8 mouse cellular contexts compared by ENCODE assay signal in the genomic region with DNA sequence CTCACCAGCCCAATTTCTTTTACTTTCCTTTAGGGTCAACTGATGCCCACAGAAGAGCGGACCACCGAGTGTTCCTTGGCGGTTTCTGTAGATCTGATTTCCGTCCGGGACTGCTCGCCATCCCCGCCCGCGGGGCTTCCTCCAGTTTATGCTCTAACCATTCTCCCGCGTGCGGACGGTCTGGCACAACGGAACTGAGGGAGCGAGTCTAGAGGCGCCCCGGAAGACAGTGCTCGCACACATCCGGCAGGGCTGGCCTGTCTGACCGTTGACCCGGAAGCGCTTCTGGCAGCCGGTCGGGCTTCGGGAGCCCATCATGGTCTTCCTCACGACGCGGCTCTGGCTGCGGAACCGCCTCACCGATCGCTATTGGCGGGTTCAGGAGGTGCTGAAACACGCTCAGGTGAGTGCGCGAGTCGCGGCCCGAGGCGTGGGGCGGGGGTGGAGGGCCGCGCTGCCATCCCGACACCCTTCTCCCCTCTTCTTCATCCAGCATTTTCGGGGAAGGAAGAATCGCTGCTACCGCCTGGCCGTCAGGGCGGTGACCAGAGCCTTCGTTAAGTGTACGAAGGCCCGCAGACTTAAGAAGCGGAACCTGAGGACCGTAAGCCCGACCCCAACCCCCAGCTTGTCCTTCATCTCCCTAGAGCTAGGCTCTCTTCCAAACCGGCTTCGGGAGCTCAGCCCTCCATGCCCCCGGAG. TPM values are rescaled to one million over a fixed set of nuclear protein-coding genes. Genes with fewer than 3 reads are reported as not detected.
DNase-seq lines count a peak whose midpoint lies in the region; ATAC-seq and TF ChIP-seq lines count a peak whose summit lies in the region.

No protein-coding gene starts in this region.

- no peak for TF ChIP-seq CTCF in cortical plate, adult 2 months (IDR thresholded peaks at IDR 0.05; ENCODE audit: extremely low read depth, insufficient read depth, low read length)

- peak; percentile 98 for DNase-seq in gastrocnemius, postnatal 10 days
- peak; percentile 94 to 98 for DNase-seq in left cerebral cortex, postnatal 10 days (ENCODE audit: extremely low spot score in 1 of 2, low spot score in 2 of 2)
- DNase-seq in right cerebral cortex, postnatal 25 days = peak; percentile 94
- DNase-seq in urinary bladder, postnatal 4 days (ENCODE audit: low spot score in 2 of 2) = peak; percentile 94 to 98

- intact Hi-C loops in left cerebral cortex, postnatal 10 days (cut with DNase I) = no loop called here

- peak; percentile 90 for ATAC-seq in activated CD4-positive, CD25-positive, alpha-beta regulatory T cell, adult 4 months
- peak; percentile 94 for ATAC-seq in inflammation-experienced regulatory T-cells, adult 6 months
- peak; percentile 95 for ATAC-seq in megakaryocyte-erythroid progenitor cell, adult 5-6 weeks (replicated peaks; ENCODE audit: low FRiP score, low TSS enrichment, poor library complexity, severe bottlenecking)

- H3K4me1 ChIP-seq in cortical plate, adult 2 months (ENCODE audit: control insufficient read depth, insufficient read depth, low read length) = peaks cover 3% of the 10 kb centered on the region; the same call in 1 of the 2 replicates

- H3K4me3 ChIP-seq in cortical plate, adult 2 months (ENCODE audit: insufficient read depth, low read length) = peak overlapping the region; percentile 96

- H3K27ac ChIP-seq in cortical plate, adult 2 months (ENCODE audit: insufficient read depth, low read length) = peak overlapping the region; percentile 43; the same call in 1 of the 2 replicates

- peak; percentile 51; the same call in 1 of the 2 replicates for TF ChIP-seq POLR2A in cortical plate, adult 2 months (IDR thresholded peaks at IDR 0.05; ENCODE audit: extremely low read depth, insufficient read depth, low read length)

RNA-seq across cellular contexts. Expression of a gene that starts 0.8 kb away (rescaled TPM):
- polyA plus RNA-seq in activated CD4-positive, CD25-positive, alpha-beta regulatory T cell, adult 4 months (2017; shearing (Covaris generic)) = 100 to 1,000 TPM; 160 to 164 TPM
- polyA plus RNA-seq in cortical plate, adult 2 months (2012; rRNA removed) = 105 and 110 TPM in 2 replicates
- total RNA-seq in gastrocnemius, postnatal 10 days (2021) = 10 to 100 TPM; 56.6 to 58.0 TPM
- 100 to 1,000 TPM; 105 to 200 (median 117) TPM for polyA plus RNA-seq in inflammation-experienced regulatory T-cells, adult 6 months (2017; shearing (Covaris generic))
- 100 to 1,000 TPM; 103 to 111 TPM for total RNA-seq in left cerebral cortex, postnatal 10 days (2021)
- 189 and 239 TPM in 2 replicates for total RNA-seq in megakaryocyte-erythroid progenitor cell, adult 5-6 weeks (2014; fragmentation: Nextera tagmentation)
- 78.5 and 90.1 TPM in 2 replicates for total RNA-seq in megakaryocyte-erythroid progenitor cell, adult 5-6 weeks (2017)

RNA-seq across cellular contexts. Expression of a gene that starts 8.8 kb away (rescaled TPM):
- 100 to 1,000 TPM; 115 to 122 TPM for polyA plus RNA-seq in activated CD4-positive, CD25-positive, alpha-beta regulatory T cell, adult 4 months (2017; shearing (Covaris generic))
- 112 and 121 TPM in 2 replicates for polyA plus RNA-seq in cortical plate, adult 2 months (2012; rRNA removed)
- total RNA-seq in gastrocnemius, postnatal 10 days (2021) = 10 to 100 TPM; 31.0 to 47.8 TPM
- polyA plus RNA-seq in inflammation-experienced regulatory T-cells, adult 6 months (2017; shearing (Covaris generic)) = 100 to 1,000 TPM in 2 of 3 experiments, 10 to 100 TPM in 1; 83.8 to 128 (median 117) TPM
- total RNA-seq in left cerebral cortex, postnatal 10 days (2021) = 10 to 100 TPM; 68.7 to 71.2 TPM
- 108 and 141 TPM in 2 replicates for total RNA-seq in megakaryocyte-erythroid progenitor cell, adult 5-6 weeks (2014; fragmentation: Nextera tagmentation)
- total RNA-seq in megakaryocyte-erythroid progenitor cell, adult 5-6 weeks (2017) = 86.9 and 94.2 TPM in 2 replicates

RNA-seq across cellular contexts. Expression of a gene that starts 13.3 kb away (rescaled TPM):
- polyA plus RNA-seq in activated CD4-positive, CD25-positive, alpha-beta regulatory T cell, adult 4 months (2017; shearing (Covaris generic)) = not detected
- polyA plus RNA-seq in cortical plate, adult 2 months (2012; rRNA removed) = not detected in 2 replicates
- total RNA-seq in gastrocnemius, postnatal 10 days (2021) = not detected
- polyA plus RNA-seq in inflammation-experienced regulatory T-cells, adult 6 months (2017; shearing (Covaris generic)) = not detected
- total RNA-seq in left cerebral cortex, postnatal 10 days (2021) = not detected
- total RNA-seq in megakaryocyte-erythroid progenitor cell, adult 5-6 weeks (2014; fragmentation: Nextera tagmentation) = not detected in 2 replicates
- total RNA-seq in megakaryocyte-erythroid progenitor cell, adult 5-6 weeks (2017) = not detected in 2 replicates

RNA-seq across cellular contexts. Expression of a gene that starts 17.8 kb away (rescaled TPM):
- under 1 TPM in 1 of 2 experiments, not detected in 1; 0.16 TPM for polyA plus RNA-seq in activated CD4-positive, CD25-positive, alpha-beta regulatory T cell, adult 4 months (2017; shearing (Covaris generic))
- 39.2 and 50.5 TPM in 2 replicates for polyA plus RNA-seq in cortical plate, adult 2 months (2012; rRNA removed)
- 1 to 10 TPM; 2.4 to 4.0 TPM for total RNA-seq in gastrocnemius, postnatal 10 days (2021)
- polyA plus RNA-seq in inflammation-experienced regulatory T-cells, adult 6 months (2017; shearing (Covaris generic)) = not detected
- 1 to 10 TPM; 3.0 to 5.4 TPM for total RNA-seq in left cerebral cortex, postnatal 10 days (2021)
- total RNA-seq in megakaryocyte-erythroid progenitor cell, adult 5-6 weeks (2014; fragmentation: Nextera tagmentation) = not detected in 2 replicates
- 0.09 TPM in 1 of 2 replicates, not detected in the other for total RNA-seq in megakaryocyte-erythroid progenitor cell, adult 5-6 weeks (2017)

RNA-seq across cellular contexts. Expression of a gene that starts 27.6 kb away (rescaled TPM):
- 100 to 1,000 TPM; 216 TPM for polyA plus RNA-seq in activated CD4-positive, CD25-positive, alpha-beta regulatory T cell, adult 4 months (2017; shearing (Covaris generic))
- 128 and 131 TPM in 2 replicates for polyA plus RNA-seq in cortical plate, adult 2 months (2012; rRNA removed)
- total RNA-seq in gastrocnemius, postnatal 10 days (2021) = 10 to 100 TPM; 85.0 to 93.2 TPM
- 100 to 1,000 TPM; 206 to 219 (median 211) TPM for polyA plus RNA-seq in inflammation-experienced regulatory T-cells, adult 6 months (2017; shearing (Covaris generic))
- total RNA-seq in left cerebral cortex, postnatal 10 days (2021) = 10 to 100 TPM; 81.6 to 82.6 TPM
- 108 and 182 TPM in 2 replicates for total RNA-seq in megakaryocyte-erythroid progenitor cell, adult 5-6 weeks (2014; fragmentation: Nextera tagmentation)
- 127 and 137 TPM in 2 replicates for total RNA-seq in megakaryocyte-erythroid progenitor cell, adult 5-6 weeks (2017)

Comparison
In these comparisons a context has a peak if more than half of its experiments do, and no peak if none do; other contexts are left out.
1. Peak in every context shown above with its lines: DNase-seq, ATAC-seq, H3K4me3 ChIP-seq and H3K27ac ChIP-seq.